Mouse (Mus musculus): ENCODE results near the gene Snx29.

- TF ChIP-seq CTCF (conservative IDR thresholded peaks at IDR 0.05; ENCODE audit: low read length) (no peak), NANOG (IDR thresholded peaks at IDR 0.05; ENCODE audit: borderline replicate concordance, low read length) (no peak)
Measured at GRCm38 (mm10) chr16:11570072-11570471, 247.4 kb downstream of the Snx29 start.

Measured in E14TG2a.4 (cell line).